Mouse (Mus musculus): ENCODE measurements around the gene Ano4. TPM values are rescaled to one million over a fixed set of nuclear protein-coding genes. Genes with fewer than 3 reads are reported as not detected.

Gene Ano4
- 2.0 and 2.4 TPM in 2 replicates for polyA plus RNA-seq (2015; fragmentation: Nextera tagmentation; extraction: Ambion mirVana)

DNA sequence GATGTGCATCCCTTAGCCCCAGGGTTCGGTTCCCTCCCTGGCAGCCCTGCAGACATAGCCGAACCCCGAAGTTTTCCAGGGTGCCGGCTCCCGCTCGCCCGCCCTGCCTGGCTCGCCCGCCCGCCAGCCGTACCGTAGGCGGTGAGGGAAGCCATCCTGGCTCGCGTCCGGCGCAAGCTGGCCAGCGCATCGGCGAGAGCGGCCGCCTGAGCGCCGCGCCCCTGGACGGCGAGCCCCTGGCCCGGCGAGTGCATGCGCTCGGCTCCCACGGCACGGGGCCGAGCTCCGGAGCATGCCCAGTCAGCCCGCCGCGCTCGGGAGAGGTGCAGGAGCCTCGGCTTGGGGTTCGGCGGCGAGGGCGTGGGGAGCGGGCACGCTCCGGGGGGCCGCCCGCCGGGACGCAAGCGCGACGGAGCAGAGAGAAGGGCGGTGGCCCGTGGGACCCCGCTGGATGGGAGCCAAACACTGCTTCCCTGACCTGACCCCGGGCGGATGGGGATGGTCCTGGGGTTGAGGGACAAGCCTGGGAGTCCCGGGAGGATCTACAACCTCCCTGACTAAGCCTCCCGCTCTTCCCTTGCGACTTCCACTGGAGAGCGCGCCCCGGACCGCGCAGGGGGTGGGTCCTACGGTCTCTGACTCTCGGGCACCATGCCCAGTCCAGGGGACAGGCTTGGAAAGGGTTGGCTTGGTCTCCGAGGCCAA is at the start of gene Ano4:
Gene Ano4 (minus strand): TSS at position 272 of the 705 bp plus-strand sequence.
- H3K4me3 ChIP-seq (replicated peaks; ENCODE audit: low read depth, low read length), result peak within 1 kb of the TSS; percentile 51
- 1% methylated on average over 70 of the region's 70 CpGs for WGBS
- H3K27ac ChIP-seq, result no peak within 1 kb of the TSS
- no peaks in the 10 kb centered on the region for H3K9me3 ChIP-seq (replicated peaks; ENCODE audit: low read length)
- DNase-seq (ENCODE audit: low spot score) (peak; percentile 18), ATAC-seq (replicated peaks; ENCODE audit: low FRiP score, low read depth) (peak; percentile 76)
- 0 out of 2 replicates have a peak, but pooled peaks cover 5% of the 10 kb centered on the region for H3K4me1 ChIP-seq (replicated peaks; ENCODE audit: insufficient read depth, low read length)
- peaks cover 16% of the 10 kb centered on the region for H3K27me3 ChIP-seq (ENCODE audit: insufficient read depth, low read length)
- TF ChIP-seq CTCF (IDR thresholded peaks at IDR 0.05; ENCODE audit: low read depth), result no peak
- H3K9ac ChIP-seq (ENCODE audit: low read depth, low read length), result peak within 1 kb of the TSS; percentile 46; the same call in 1 of the 2 replicates
- H3K4me2 ChIP-seq (ENCODE audit: low read length), result peak within 1 kb of the TSS; percentile 98
- H3K36me3 ChIP-seq (ENCODE audit: insufficient read depth, low read length), result no peaks in the 10 kb centered on the region

DNA sequence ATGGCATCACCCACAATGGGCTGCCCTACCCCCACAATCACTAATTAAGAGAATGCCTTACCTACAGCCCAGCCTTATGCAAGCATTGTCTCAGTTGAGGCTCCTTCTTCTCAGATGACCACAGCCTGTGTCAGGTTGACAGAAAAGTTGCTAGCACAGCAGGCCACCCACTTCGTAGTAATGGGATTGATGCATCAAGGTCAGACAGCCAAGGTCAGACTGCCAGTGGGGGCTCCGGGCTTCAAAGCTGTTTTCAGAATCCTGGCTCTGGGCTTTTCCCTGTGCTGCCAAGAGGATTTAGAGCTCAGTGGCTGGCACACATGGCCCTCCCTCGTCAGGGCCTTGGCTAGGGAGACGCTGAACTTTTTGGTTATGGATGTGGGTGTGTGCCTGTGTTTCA is 48.1 kb upstream of the Ano4 start:
- no peak for TF ChIP-seq CTCF (IDR thresholded peaks at IDR 0.05; ENCODE audit: low read depth)
- Histone ChIP-seq H3K4me1 (replicated peaks; ENCODE audit: insufficient read depth, low read length) (no peaks in the 10 kb centered on the region), H3K4me3 (replicated peaks; ENCODE audit: low read depth, low read length) (no peak overlapping the region), H3K36me3 (ENCODE audit: insufficient read depth, low read length) (no peaks in the 10 kb centered on the region), H3K9me3 (replicated peaks; ENCODE audit: low read length) (no peaks in the 10 kb centered on the region), H3K27me3 (ENCODE audit: insufficient read depth, low read length) (no peaks in the 10 kb centered on the region), H3K9ac (ENCODE audit: low read depth, low read length) (no peak overlapping the region), H3K4me2 (ENCODE audit: low read length) (no peak overlapping the region), H3K27ac (no peak overlapping the region)
- ATAC-seq (replicated peaks; ENCODE audit: low FRiP score, low read depth), result no peak
- WGBS, result 21% methylated on average over 4 of the region's 4 CpGs
- no peak for DNase-seq (ENCODE audit: low spot score)

DNA sequence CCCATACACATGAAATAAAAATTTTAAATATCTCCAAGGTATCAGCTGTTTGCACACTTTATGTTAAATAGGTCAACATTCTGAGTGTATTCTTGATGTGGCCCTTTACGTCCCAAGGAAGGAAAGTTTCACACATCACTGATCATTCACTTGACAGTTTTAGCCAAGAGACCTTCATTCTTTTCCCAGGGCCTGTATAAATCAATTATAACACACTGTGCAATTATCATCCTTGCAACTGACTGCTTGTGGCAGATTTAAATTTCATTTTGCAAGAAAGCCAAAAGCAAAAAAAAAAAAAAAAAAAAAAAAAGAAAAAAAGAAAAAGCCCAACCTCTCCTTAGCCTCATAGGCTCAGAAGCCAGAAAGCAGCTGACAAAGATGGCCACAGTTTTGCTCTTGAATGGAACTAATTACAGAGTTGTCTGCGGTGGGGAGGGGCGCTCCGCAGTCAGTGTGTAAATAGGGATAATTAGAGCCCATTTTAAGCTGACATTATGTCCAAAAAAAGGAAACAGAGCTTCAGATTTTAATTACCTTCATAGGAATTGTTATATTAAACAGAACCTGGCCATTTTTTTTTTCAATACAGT is 47.1 kb upstream of the Ano4 start:
- TF ChIP-seq CTCF (IDR thresholded peaks at IDR 0.05; ENCODE audit: low read depth), result no peak
- H3K9ac ChIP-seq (ENCODE audit: low read depth, low read length), result no peak overlapping the region
- no peaks in the 10 kb centered on the region for H3K36me3 ChIP-seq (ENCODE audit: insufficient read depth, low read length)
- H3K4me1 ChIP-seq (replicated peaks; ENCODE audit: insufficient read depth, low read length), result no peaks in the 10 kb centered on the region
- no peaks in the 10 kb centered on the region for H3K9me3 ChIP-seq (replicated peaks; ENCODE audit: low read length)
- no peak overlapping the region for H3K4me3 ChIP-seq (replicated peaks; ENCODE audit: low read depth, low read length)
- no peak for ATAC-seq (replicated peaks; ENCODE audit: low FRiP score, low read depth)
- 77% methylated on average over 4 of the region's 4 CpGs for WGBS
- H3K27me3 ChIP-seq (ENCODE audit: insufficient read depth, low read length), result no peaks in the 10 kb centered on the region
- H3K27ac ChIP-seq, result no peak overlapping the region
- no peak for DNase-seq (ENCODE audit: low spot score)
- no peak overlapping the region for H3K4me2 ChIP-seq (ENCODE audit: low read length)

DNA sequence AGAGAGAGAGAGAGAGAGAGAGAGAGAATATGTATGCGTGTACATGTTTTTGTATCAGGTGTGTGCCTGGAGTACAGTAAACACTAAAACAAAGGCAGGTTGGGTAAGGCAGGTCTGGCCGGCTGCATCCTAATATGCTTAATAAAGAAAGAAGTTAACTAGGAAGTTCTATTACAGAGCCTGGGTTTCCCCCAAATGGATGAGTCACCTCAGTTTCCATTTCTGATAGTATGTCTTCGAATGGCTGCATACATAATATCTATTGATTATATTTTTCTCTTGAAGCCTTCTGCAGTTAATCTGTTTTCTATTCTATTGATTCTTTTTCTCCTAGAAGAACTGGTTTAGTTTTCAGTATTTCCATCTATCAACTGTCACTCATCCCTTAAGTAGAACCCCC is 41.9 kb upstream of the Ano4 start:
- H3K27ac ChIP-seq, result no peak overlapping the region
- H3K36me3 ChIP-seq (ENCODE audit: insufficient read depth, low read length), result no peaks in the 10 kb centered on the region
- H3K9ac ChIP-seq (ENCODE audit: low read depth, low read length), result no peak overlapping the region
- DNase-seq (ENCODE audit: low spot score) (no peak), ATAC-seq (replicated peaks; ENCODE audit: low FRiP score, low read depth) (no peak)
- no peaks in the 10 kb centered on the region for H3K9me3 ChIP-seq (replicated peaks; ENCODE audit: low read length)
- WGBS, result 82% methylated on average over 3 of the region's 3 CpGs
- no peak overlapping the region for H3K4me2 ChIP-seq (ENCODE audit: low read length)
- TF ChIP-seq CTCF (IDR thresholded peaks at IDR 0.05; ENCODE audit: low read depth), result no peak
- no peaks in the 10 kb centered on the region for H3K27me3 ChIP-seq (ENCODE audit: insufficient read depth, low read length)
- H3K4me3 ChIP-seq (replicated peaks; ENCODE audit: low read depth, low read length), result no peak overlapping the region
- H3K4me1 ChIP-seq (replicated peaks; ENCODE audit: insufficient read depth, low read length), result no peaks in the 10 kb centered on the region

DNA sequence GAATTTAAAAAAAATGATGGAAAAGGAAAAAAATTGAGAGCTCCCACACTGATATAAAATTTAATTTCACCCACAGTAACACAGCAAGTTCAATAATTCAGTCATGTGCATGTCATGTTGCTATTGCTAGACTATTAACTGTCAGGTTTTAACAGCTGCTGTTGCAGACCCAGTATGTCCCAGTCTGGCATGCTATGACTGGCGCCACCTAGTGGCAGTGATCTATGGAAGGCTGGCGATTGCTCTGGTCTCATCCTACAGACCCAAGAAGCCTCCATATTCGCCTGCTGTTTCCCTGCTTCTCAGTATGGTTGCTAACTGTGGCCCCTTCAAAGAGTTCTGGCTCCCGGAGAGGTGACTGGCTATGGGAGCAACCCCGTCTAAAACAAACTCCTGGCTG is 38.9 kb upstream of the Ano4 start:
- no peak overlapping the region for H3K27ac ChIP-seq
- H3K4me2 ChIP-seq (ENCODE audit: low read length), result no peak overlapping the region
- peak; percentile 87 for DNase-seq (ENCODE audit: low spot score)
- ATAC-seq (replicated peaks; ENCODE audit: low FRiP score, low read depth), result peak; percentile 76
- WGBS, result 8% methylated on average over 5 of the region's 5 CpGs
- H3K4me1 ChIP-seq (replicated peaks; ENCODE audit: insufficient read depth, low read length), result no peaks in the 10 kb centered on the region
- no peaks in the 10 kb centered on the region for H3K36me3 ChIP-seq (ENCODE audit: insufficient read depth, low read length)
- H3K4me3 ChIP-seq (replicated peaks; ENCODE audit: low read depth, low read length), result no peak overlapping the region
- TF ChIP-seq CTCF (IDR thresholded peaks at IDR 0.05; ENCODE audit: low read depth), result peak; percentile 87
- no peak overlapping the region for H3K9ac ChIP-seq (ENCODE audit: low read depth, low read length)
- no peaks in the 10 kb centered on the region for H3K9me3 ChIP-seq (replicated peaks; ENCODE audit: low read length)
- H3K27me3 ChIP-seq (ENCODE audit: insufficient read depth, low read length), result no peaks in the 10 kb centered on the region

DNA sequence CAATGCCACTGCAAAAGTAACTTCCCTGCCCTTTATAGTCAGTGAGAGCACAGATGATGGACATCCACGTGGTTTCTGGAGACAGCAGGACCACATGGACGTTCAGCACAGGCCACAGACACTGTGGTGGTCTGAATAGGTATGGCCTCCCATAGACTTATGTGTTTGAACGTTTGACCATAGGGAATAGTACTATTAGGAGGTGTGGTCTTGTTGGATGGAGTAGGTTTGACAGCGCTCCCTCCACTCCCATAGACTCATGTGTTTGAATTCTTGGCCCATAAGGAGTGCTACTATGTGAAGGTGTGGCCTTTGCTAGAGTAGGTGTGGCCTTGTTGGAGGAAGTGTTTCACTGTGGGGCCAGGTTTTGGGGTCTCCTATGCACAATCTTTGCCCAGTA is 33.2 kb upstream of the Ano4 start:
- WGBS, result 74% methylated on average over 4 of the region's 4 CpGs
- Histone ChIP-seq H3K9me3 (replicated peaks; ENCODE audit: low read length) (no peaks in the 10 kb centered on the region), H3K27me3 (ENCODE audit: insufficient read depth, low read length) (no peaks in the 10 kb centered on the region), H3K4me1 (replicated peaks; ENCODE audit: insufficient read depth, low read length) (no peaks in the 10 kb centered on the region), H3K27ac (no peak overlapping the region), H3K4me3 (replicated peaks; ENCODE audit: low read depth, low read length) (no peak overlapping the region), H3K4me2 (ENCODE audit: low read length) (no peak overlapping the region), H3K9ac (ENCODE audit: low read depth, low read length) (no peak overlapping the region), H3K36me3 (ENCODE audit: insufficient read depth, low read length) (no peaks in the 10 kb centered on the region)
- ATAC-seq (replicated peaks; ENCODE audit: low FRiP score, low read depth) (no peak), DNase-seq (ENCODE audit: low spot score) (no peak)
- TF ChIP-seq CTCF (IDR thresholded peaks at IDR 0.05; ENCODE audit: low read depth), result no peak
